Mouse (Mus musculus): Measurements from ENCODE around the gene Lct. TPM values are rescaled to one million over a fixed set of nuclear protein-coding genes. Genes with fewer than 3 reads are reported as not detected.
"Not testable (repeated sequence)": the region's sequence is repeated elsewhere in the genome, so short reads cannot be mapped to it uniquely, and the experiment has no call there.

Lct gene
- polyA plus RNA-seq, 1 experiment from 2014 or later: 0.12 TPM

- H3K9ac ChIP-seq (replicated peaks; ENCODE audit: low read length): no peak overlapping the region
These were observed 45.2 kb downstream of the Lct start for GRCm38 (mm10) chr1:128282924-128283323.

DNA sequence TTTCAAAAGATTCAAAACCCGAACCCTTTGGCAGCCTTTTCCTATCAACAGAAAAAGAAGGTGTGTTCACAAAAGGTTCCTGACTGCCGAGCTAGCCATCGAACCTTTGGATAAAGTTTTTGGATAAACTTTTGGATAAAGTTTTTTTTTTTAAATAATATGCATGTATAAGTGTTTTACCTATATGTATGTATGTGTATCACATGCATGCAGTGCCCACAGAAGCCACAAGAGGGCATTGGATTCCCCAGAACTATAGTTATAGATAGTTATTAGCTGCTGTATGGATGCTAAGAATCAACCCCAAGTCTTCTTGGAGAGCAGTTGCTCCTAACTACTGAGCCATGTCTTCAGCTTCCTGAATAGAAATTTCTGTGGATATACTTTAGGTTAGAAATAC is 46.4 kb downstream of the Lct start:
- no peak overlapping the region for H3K4me2 ChIP-seq (ENCODE audit: low read length)
- no peaks in the 10 kb centered on the region for H3K27me3 ChIP-seq (ENCODE audit: control insufficient read depth, insufficient read depth, low read length)
- no peak overlapping the region for H3K4me3 ChIP-seq (replicated peaks; ENCODE audit: low read depth, low read length)
- DNase-seq (no peak), ATAC-seq (ENCODE audit: low FRiP score, low TSS enrichment) (no peak)
- no peak overlapping the region for H3K9ac ChIP-seq (replicated peaks; ENCODE audit: low read length)
- 96% methylated on average over 3 of the region's 3 CpGs for WGBS
- no peaks in the 10 kb centered on the region for H3K9me3 ChIP-seq (ENCODE audit: control insufficient read depth, low read length)
- no peak overlapping the region for H3K27ac ChIP-seq (replicated peaks; ENCODE audit: low read depth, low read length)
- no peaks in the 10 kb centered on the region for H3K4me1 ChIP-seq (ENCODE audit: control insufficient read depth, insufficient read depth, low read length)
- H3K36me3 ChIP-seq (ENCODE audit: control insufficient read depth, insufficient read depth, low read length): peaks cover 43% of the 10 kb centered on the region

More at GRCm38 (mm10) chr1:128282924-128283323, 45.2 kb downstream of the Lct start:
- no peak for ATAC-seq (ENCODE audit: low FRiP score, low TSS enrichment)
- Histone ChIP-seq H3K9me3 (ENCODE audit: control insufficient read depth, low read length) (no peaks in the 10 kb centered on the region), H3K27me3 (ENCODE audit: control insufficient read depth, insufficient read depth, low read length) (no peaks in the 10 kb centered on the region), H3K4me2 (ENCODE audit: low read length) (no peak overlapping the region), H3K27ac (replicated peaks; ENCODE audit: low read depth, low read length) (no peak overlapping the region), H3K36me3 (ENCODE audit: control insufficient read depth, insufficient read depth, low read length) (peaks cover 31% of the 10 kb centered on the region), H3K4me3 (replicated peaks; ENCODE audit: low read depth, low read length) (no peak overlapping the region), H3K4me1 (ENCODE audit: control insufficient read depth, insufficient read depth, low read length) (no peaks in the 10 kb centered on the region)
- WGBS: 94% methylated on average over 3 of the region's 3 CpGs
- no peak for DNase-seq

GRCm38 (mm10) chr1:128278563-128278962 is 49.6 kb downstream of the Lct start:
- H3K36me3 ChIP-seq (ENCODE audit: control insufficient read depth, insufficient read depth, low read length): peaks cover 75% of the 10 kb centered on the region
- ATAC-seq (ENCODE audit: low FRiP score, low TSS enrichment) (no peak), DNase-seq (no peak)
- no peaks in the 10 kb centered on the region for H3K27me3 ChIP-seq (ENCODE audit: control insufficient read depth, insufficient read depth, low read length)
- H3K9ac ChIP-seq (replicated peaks; ENCODE audit: low read length): no peak overlapping the region
- WGBS: 99% methylated on average over 3 of the region's 3 CpGs
- no peaks in the 10 kb centered on the region for H3K9me3 ChIP-seq (ENCODE audit: control insufficient read depth, low read length)
- H3K4me3 ChIP-seq (replicated peaks; ENCODE audit: low read depth, low read length): no peak overlapping the region
- no peaks in the 10 kb centered on the region for H3K4me1 ChIP-seq (ENCODE audit: control insufficient read depth, insufficient read depth, low read length)
- H3K4me2 ChIP-seq (ENCODE audit: low read length): no peak overlapping the region
- H3K27ac ChIP-seq (replicated peaks; ENCODE audit: low read depth, low read length): no peak overlapping the region

DNA sequence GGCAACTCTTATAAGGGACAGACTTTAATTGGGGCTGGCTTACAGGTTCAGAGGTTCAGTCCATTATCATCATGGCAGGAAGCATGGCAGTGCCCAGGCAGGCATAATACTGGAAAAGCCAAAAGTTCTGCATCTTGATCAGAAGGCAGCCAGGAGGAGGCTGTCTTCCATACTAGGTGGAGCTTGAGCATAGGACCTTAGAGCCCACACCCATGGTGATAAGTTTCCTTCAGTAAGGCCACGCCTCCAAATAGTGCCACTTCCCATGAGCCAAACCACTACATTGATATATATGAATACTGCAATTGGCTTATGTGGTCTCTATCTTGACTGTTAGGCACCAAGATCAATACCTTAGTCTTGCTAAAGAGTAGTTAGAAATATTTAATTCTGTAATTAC is 52.2 kb downstream of the Lct start:
- DNase-seq (no peak), ATAC-seq (ENCODE audit: low FRiP score, low TSS enrichment) (no peak)
- WGBS: 98% methylated on average over 1 of the region's 1 CpGs
- no peak overlapping the region for H3K9ac ChIP-seq (replicated peaks; ENCODE audit: low read length)
- no peaks in the 10 kb centered on the region for H3K27me3 ChIP-seq (ENCODE audit: control insufficient read depth, insufficient read depth, low read length)
- peaks cover 92% of the 10 kb centered on the region for H3K36me3 ChIP-seq (ENCODE audit: control insufficient read depth, insufficient read depth, low read length)
- no peaks in the 10 kb centered on the region for H3K4me1 ChIP-seq (ENCODE audit: control insufficient read depth, insufficient read depth, low read length)
- H3K9me3 ChIP-seq (ENCODE audit: control insufficient read depth, low read length): no peaks in the 10 kb centered on the region
- H3K4me2 ChIP-seq (ENCODE audit: low read length): no peak overlapping the region
- H3K4me3 ChIP-seq (replicated peaks; ENCODE audit: low read depth, low read length): no peak overlapping the region
- H3K27ac ChIP-seq (replicated peaks; ENCODE audit: low read depth, low read length): no peak overlapping the region

- WGBS: 95% methylated on average over 3 of the region's 3 CpGs
- Histone ChIP-seq H3K27ac (replicated peaks; ENCODE audit: low read depth, low read length) (no peak overlapping the region), H3K9ac (replicated peaks; ENCODE audit: low read length) (no peak overlapping the region), H3K4me2 (ENCODE audit: low read length) (no peak overlapping the region), H3K27me3 (ENCODE audit: control insufficient read depth, insufficient read depth, low read length) (no peaks in the 10 kb centered on the region), H3K9me3 (ENCODE audit: control insufficient read depth, low read length) (no peaks in the 10 kb centered on the region), H3K4me1 (ENCODE audit: control insufficient read depth, insufficient read depth, low read length) (no peaks in the 10 kb centered on the region), H3K36me3 (ENCODE audit: control insufficient read depth, insufficient read depth, low read length) (peaks cover 91% of the 10 kb centered on the region), H3K4me3 (replicated peaks; ENCODE audit: low read depth, low read length) (no peak overlapping the region)
- DNase-seq: no peak
- ATAC-seq (ENCODE audit: low FRiP score, low TSS enrichment): no peak
These were observed 57.4 kb downstream of the Lct start for GRCm38 (mm10) chr1:128270731-128271130.

DNA sequence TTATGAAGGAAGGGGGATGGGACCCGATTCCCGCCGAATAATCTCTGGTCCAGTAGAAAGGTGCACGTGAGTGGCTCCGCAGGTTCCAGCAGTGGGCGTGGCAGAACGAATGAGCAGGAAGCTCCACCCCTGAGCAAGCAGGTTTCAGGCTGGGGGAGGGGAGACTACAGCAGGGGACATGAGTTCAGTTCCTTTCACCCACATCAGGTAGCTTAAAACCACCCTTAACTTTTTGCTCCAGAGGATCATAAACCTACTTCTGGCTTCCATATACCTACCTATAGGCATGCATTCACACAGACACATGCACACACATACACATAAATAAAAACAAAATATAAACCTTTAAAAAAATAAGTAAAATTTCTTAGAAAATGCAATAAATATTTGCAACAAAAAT is 61.1 kb downstream of the Lct start:
- not testable (repeated sequence) for H3K9ac ChIP-seq (replicated peaks; ENCODE audit: low read length); H3K27ac ChIP-seq (replicated peaks; ENCODE audit: low read depth, low read length); H3K9me3 ChIP-seq (ENCODE audit: control insufficient read depth, low read length); H3K27me3 ChIP-seq (ENCODE audit: control insufficient read depth, insufficient read depth, low read length); ATAC-seq (ENCODE audit: low FRiP score, low TSS enrichment); H3K4me1 ChIP-seq (ENCODE audit: control insufficient read depth, insufficient read depth, low read length); H3K4me2 ChIP-seq (ENCODE audit: low read length); H3K4me3 ChIP-seq (replicated peaks; ENCODE audit: low read depth, low read length); DNase-seq
- peaks cover 83% of the 10 kb centered on the region for H3K36me3 ChIP-seq (ENCODE audit: control insufficient read depth, insufficient read depth, low read length)
- WGBS: 85% methylated on average over 7 of the region's 7 CpGs

- DNase-seq: peak; percentile 31
These were observed 83.3 kb downstream of the Lct start for GRCm38 (mm10) chr1:128244727-128245355.

GRCm38 (mm10) chr1:128243996-128244726 is 84.0 kb downstream of the Lct start:
- peak overlapping the region; percentile 89 for H3K27ac ChIP-seq (replicated peaks; ENCODE audit: low read depth, low read length)
- no peaks in the 10 kb centered on the region for H3K27me3 ChIP-seq (ENCODE audit: control insufficient read depth, insufficient read depth, low read length)
- H3K36me3 ChIP-seq (ENCODE audit: control insufficient read depth, insufficient read depth, low read length): 0 out of 2 replicates have a peak, but pooled peaks cover 6% of the 10 kb centered on the region
- H3K4me2 ChIP-seq (ENCODE audit: low read length): peak overlapping the region; percentile 91
- peak overlapping the region; percentile 75 for H3K9ac ChIP-seq (replicated peaks; ENCODE audit: low read length)
- H3K4me1 ChIP-seq (ENCODE audit: control insufficient read depth, insufficient read depth, low read length): peaks cover 17% of the 10 kb centered on the region
- peak overlapping the region; percentile 69 for H3K4me3 ChIP-seq (replicated peaks; ENCODE audit: low read depth, low read length)
- WGBS: under 1% methylated on average over 71 of the region's 71 CpGs
- peak; percentile 99 for DNase-seq
- no peaks in the 10 kb centered on the region for H3K9me3 ChIP-seq (ENCODE audit: control insufficient read depth, low read length)
- ATAC-seq (ENCODE audit: low FRiP score, low TSS enrichment): peak; percentile 97

More at GRCm38 (mm10) chr1:128244727-128245355, 83.3 kb downstream of the Lct start:
- WGBS: 1% methylated on average over 19 of the region's 19 CpGs
- H3K27ac ChIP-seq (replicated peaks; ENCODE audit: low read depth, low read length): peak overlapping the region; percentile 89
- H3K4me1 ChIP-seq (ENCODE audit: control insufficient read depth, insufficient read depth, low read length): peaks cover 17% of the 10 kb centered on the region
- H3K9ac ChIP-seq (replicated peaks; ENCODE audit: low read length): peak overlapping the region; percentile 75
- H3K9me3 ChIP-seq (ENCODE audit: control insufficient read depth, low read length): no peaks in the 10 kb centered on the region
- peak overlapping the region; percentile 91 for H3K4me2 ChIP-seq (ENCODE audit: low read length)
- H3K36me3 ChIP-seq (ENCODE audit: control insufficient read depth, insufficient read depth, low read length): 0 out of 2 replicates have a peak, but pooled peaks cover 4% of the 10 kb centered on the region
- no peaks in the 10 kb centered on the region for H3K27me3 ChIP-seq (ENCODE audit: control insufficient read depth, insufficient read depth, low read length)
- peak overlapping the region; percentile 69 for H3K4me3 ChIP-seq (replicated peaks; ENCODE audit: low read depth, low read length)
- ATAC-seq (ENCODE audit: low FRiP score, low TSS enrichment): peak; percentile 47; the same call in 1 of the 2 replicates

All from midbrain, embryonic 14.5 days (tissue).